Mouse (Mus musculus) heart, postnatal 14 days (tissue): Measurements from ENCODE around the gene Tmem147. TPM values are rescaled to one million over a fixed set of nuclear protein-coding genes. Genes with fewer than 3 reads are reported as not detected.

Source experiments
- total RNA-seq, 2 experiments: library from RNA; stranded (reverse); gene quantifications; 2 replicates each; pipeline ENCODE4 v1.2.3; 2021

Gene Tmem147
- total RNA-seq, 2 experiments from 2014 or later = 238 to 243 TPM

Other genes with a start within 250 kb of the Tmem147 start
- gene Prodh2, start 235.9 kb downstream of the Tmem147 start, total RNA-seq = not detected
- 1 to 10 TPM; 2.7 to 3.2 TPM for gene Arhgap33, start 194.5 kb downstream of the Tmem147 start, total RNA-seq
- gene Hspb6, start 177.4 kb downstream of the Tmem147 start, total RNA-seq = 100 to 1,000 TPM; 425 to 488 TPM
- gene Proser3, start 177.2 kb downstream of the Tmem147 start, total RNA-seq = 1 to 10 TPM; 4.6 to 5.3 TPM
- gene Lin37, start 169.7 kb downstream of the Tmem147 start, total RNA-seq = 10 to 100 TPM; 14.4 to 16.4 TPM
- 10 to 100 TPM; 63.8 to 65.6 TPM for gene U2af1l4, start 166.2 kb downstream of the Tmem147 start, total RNA-seq
- 1 to 10 TPM; 1.9 to 2.4 TPM for gene Gm49396, start 166.2 kb downstream of the Tmem147 start, total RNA-seq
- gene Psenen, start 165.9 kb downstream of the Tmem147 start, total RNA-seq = 10 to 100 TPM; 66.3 to 67.3 TPM
- gene Igflr1, start 164.1 kb downstream of the Tmem147 start, total RNA-seq = 1 to 10 TPM; 1.9 to 2.5 TPM
- 10 to 100 TPM; 22.6 to 26.9 TPM for gene Kmt2b, start 140.8 kb downstream of the Tmem147 start, total RNA-seq
- gene Zbtb32, start 130.6 kb downstream of the Tmem147 start, total RNA-seq = not detected
- under 1 TPM; 0.34 to 0.38 TPM for gene Upk1a, start 116.7 kb downstream of the Tmem147 start, total RNA-seq
- gene Cox6b1, start 103.4 kb downstream of the Tmem147 start, total RNA-seq = 1,000 to 10,000 TPM; 4,389 to 4,822 TPM
- gene Etv2, start 93.7 kb downstream of the Tmem147 start, total RNA-seq = not detected
- gene Rbm42, start 79.2 kb downstream of the Tmem147 start, total RNA-seq = 10 to 100 TPM; 49.1 to 53.1 TPM
- 1 to 10 TPM; 4.7 to 4.8 TPM for gene Haus5, start 64.5 kb downstream of the Tmem147 start, total RNA-seq
- under 1 TPM in 1 of 2 experiments, not detected in 1; 0.43 TPM for gene Pmis2, start 57.9 kb downstream of the Tmem147 start, total RNA-seq
- gene 2200002J24Rik, start 30.6 kb downstream of the Tmem147 start, total RNA-seq = not detected
- gene Atp4a, start 17.3 kb downstream of the Tmem147 start, total RNA-seq = under 1 TPM in 1 of 2 experiments, not detected in 1; 0.15 TPM
- gene Gapdhs, start 14.1 kb upstream of the Tmem147 start, total RNA-seq = not detected
- 1 to 10 TPM; 4.3 to 5.5 TPM for gene Sbsn, start 21.9 kb upstream of the Tmem147 start, total RNA-seq
- 1 to 10 TPM; 4.8 to 7.0 TPM for gene Dmkn, start 34.2 kb upstream of the Tmem147 start, total RNA-seq
- gene Krtdap, start 58.4 kb upstream of the Tmem147 start, total RNA-seq = not detected
- under 1 TPM; 0.34 to 0.74 TPM for gene Ffar2, start 94.2 kb upstream of the Tmem147 start, total RNA-seq
- gene Ffar3, start 126.6 kb upstream of the Tmem147 start, total RNA-seq = not detected
- not detected for gene Ffar1, start 132.0 kb upstream of the Tmem147 start, total RNA-seq
- under 1 TPM; 0.39 to 0.43 TPM for gene Cd22, start 150.8 kb upstream of the Tmem147 start, total RNA-seq
- gene Mag, start 185.3 kb upstream of the Tmem147 start, total RNA-seq = under 1 TPM; 0.15 to 0.22 TPM
- gene Hamp2, start 195.1 kb upstream of the Tmem147 start, total RNA-seq = 1 to 10 TPM; 1.9 to 5.4 TPM
- 10 to 100 TPM in 1 of 2 experiments, 1 to 10 TPM in 1; 5.1 to 28.3 TPM for gene Hamp, start 214.5 kb upstream of the Tmem147 start, total RNA-seq
- gene Usf2, start 227.3 kb upstream of the Tmem147 start, total RNA-seq = 100 to 1,000 TPM in 1 of 2 experiments, 10 to 100 TPM in 1; 90.2 to 103 TPM
- gene Lsr, start 243.9 kb upstream of the Tmem147 start, total RNA-seq = 1 to 10 TPM; 4.2 to 5.0 TPM
- gene Fam187b, start 244.2 kb upstream of the Tmem147 start, total RNA-seq = under 1 TPM in 1 of 2 experiments, not detected in 1; 0.60 TPM